Mouse (Mus musculus) intestine, embryonic 14.5 days (tissue): ENCODE data around the gene Kank1. TPM values are rescaled to one million over a fixed set of nuclear protein-coding genes. Genes with fewer than 3 reads are reported as not detected.

Source experiments
- ATAC-seq: fragments of 200-750 bp; cut with Nextera tagmentation; replicated peaks from 2 replicates; pipeline ENCODE4 v1.8.0; 2017; ENCODE audit warnings: low read depth, moderate number of reproducible peaks, moderate TSS enrichment, moderate library complexity; ENCODE audit not compliant: low FRiP score, low TSS enrichment
- DNase-seq: peaks from one replicate; pipeline ENCODE4 v3.0.0-alpha.2; 2018; ENCODE audit warnings: low spot score
- H3K27ac ChIP-seq: fragments of 300-500 bp; sonication (generic); 2 replicates; pipeline ENCODE4 v1.5.1; 2014; ENCODE audit warnings: low read depth, mild to moderate bottlenecking, control low read depth
- H3K27me3 ChIP-seq: fragments of 300-500 bp; sonication (generic); replicated peaks from 2 replicates; pipeline ENCODE4 v1.6.1; 2014; ENCODE audit warnings: low read length, control low read depth; ENCODE audit not compliant: control insufficient read depth, insufficient read depth
- H3K36me3 ChIP-seq: fragments of 300-500 bp; sonication (generic); 2 replicates; pipeline ENCODE4 v1.6.1; 2014; ENCODE audit warnings: low read length, control low read depth; ENCODE audit not compliant: control insufficient read depth, insufficient read depth
- H3K4me1 ChIP-seq: fragments of 300-500 bp; sonication (generic); replicated peaks from 2 replicates; pipeline ENCODE4 v1.6.1; 2014; ENCODE audit warnings: low read length, control low read depth, mixed read lengths; ENCODE audit not compliant: control insufficient read depth, insufficient read depth
- H3K4me2 ChIP-seq: fragments of 300-500 bp; sonication (generic); 2 replicates; pipeline ENCODE4 v1.6.1; 2014; ENCODE audit warnings: low read length
- H3K4me3 ChIP-seq: fragments of 300-500 bp; sonication (generic); 2 replicates; pipeline ENCODE4 v1.5.1; 2014; ENCODE audit warnings: low read depth, low read length, control low read depth, mixed read lengths
- H3K9ac ChIP-seq: fragments of 300-500 bp; sonication (generic); 2 replicates; pipeline ENCODE4 v1.6.1; 2014; ENCODE audit warnings: mild to moderate bottlenecking, low read length
- H3K9me3 ChIP-seq: fragments of 300-500 bp; sonication (generic); 2 replicates; pipeline ENCODE4 v1.6.1; 2016; ENCODE audit warnings: low read length, control low read depth; ENCODE audit not compliant: control insufficient read depth
- WGBS: fragments of 180-500 bp; shearing (Covaris S2); extraction: QIAGEN DNeasy Blood & Tissue Kit; methylation state at CpG from one replicate; pipeline ENCODE4 v1.1.7; 2014; 5-methylcytosine and 5-hydroxymethylcytosine counted together
- polyA plus RNA-seq: library from polyadenylated mRNA; unstranded; fragments of >200 nt; fragmentation: Nextera tagmentation; extraction: Ambion mirVana; gene quantifications from 2 replicates; pipeline ENCODE4 v1.2.1, GENCODE M21; 2014

The Kank1 gene
- polyA plus RNA-seq, 1 experiment from 2014 or later: 17.7 TPM

- Histone ChIP-seq H3K27me3 (no peaks in the 10 kb centered on the region), H3K4me1 (no peaks in the 10 kb centered on the region), H3K9ac (no peak overlapping the region), H3K4me2 (no peak overlapping the region), H3K9me3 (no peaks in the 10 kb centered on the region), H3K36me3 (no peaks in the 10 kb centered on the region), H3K27ac (no peak overlapping the region), H3K4me3 (no peak overlapping the region)
- DNase-seq (no peak), ATAC-seq (no peak)
- WGBS: 70% methylated on average over 2 of the region's 2 CpGs
Measured at GRCm38 (mm10) chr19:25220611-25221010, 16.2 kb upstream of the Kank1 start.

GRCm38 (mm10) chr19:25221964-25222640, 14.7 kb upstream of the Kank1 start:
- no peak overlapping the region for H3K27ac ChIP-seq
- no peak for DNase-seq
- WGBS: 56% methylated on average over 9 of the region's 9 CpGs

GRCm38 (mm10) chr19:25230058-25230974, 6.5 kb upstream of the Kank1 start:
- Histone ChIP-seq H3K4me3 (no peak overlapping the region), H3K9ac (no peak overlapping the region), H3K4me1 (no peaks in the 10 kb centered on the region), H3K27ac (no peak overlapping the region), H3K36me3 (no peaks in the 10 kb centered on the region), H3K27me3 (peaks cover 2% of the 10 kb centered on the region; the same call in 1 of the 2 replicates), H3K9me3 (no peaks in the 10 kb centered on the region), H3K4me2 (no peak overlapping the region)
- ATAC-seq (no peak), DNase-seq (no peak)
- 72% methylated on average over 4 of the region's 4 CpGs for WGBS

More at GRCm38 (mm10) chr19:25221964-25222640, 14.7 kb upstream of the Kank1 start:
- Histone ChIP-seq H3K9me3 (no peaks in the 10 kb centered on the region), H3K4me1 (no peaks in the 10 kb centered on the region), H3K4me3 (no peak overlapping the region), H3K27me3 (no peaks in the 10 kb centered on the region), H3K9ac (no peak overlapping the region), H3K4me2 (no peak overlapping the region), H3K36me3 (no peaks in the 10 kb centered on the region)
- no peak for ATAC-seq

- H3K4me2 ChIP-seq: no peak overlapping the region
- ATAC-seq (no peak), DNase-seq (no peak)
- no peaks in the 10 kb centered on the region for H3K9me3 ChIP-seq
- no peak overlapping the region for H3K4me3 ChIP-seq
- H3K27me3 ChIP-seq: peaks cover 4% of the 10 kb centered on the region; the same call in 1 of the 2 replicates
- H3K36me3 ChIP-seq: no peaks in the 10 kb centered on the region
- no peaks in the 10 kb centered on the region for H3K4me1 ChIP-seq
- WGBS: 60% methylated on average over 4 of the region's 4 CpGs
- no peak overlapping the region for H3K9ac ChIP-seq
- H3K27ac ChIP-seq: no peak overlapping the region
Measured at GRCm38 (mm10) chr19:25230975-25231334, 5.8 kb upstream of the Kank1 start.

- DNase-seq: no peak
- Histone ChIP-seq H3K9ac (no peak overlapping the region), H3K27ac (no peak overlapping the region), H3K4me2 (no peak overlapping the region), H3K9me3 (no peaks in the 10 kb centered on the region), H3K36me3 (no peaks in the 10 kb centered on the region), H3K27me3 (peaks cover 4% of the 10 kb centered on the region; the same call in 1 of the 2 replicates), H3K4me1 (no peaks in the 10 kb centered on the region), H3K4me3 (no peak overlapping the region)
- ATAC-seq: no peak
- WGBS: 64% methylated on average over 10 of the region's 10 CpGs
Measured at GRCm38 (mm10) chr19:25232032-25232431, 4.7 kb upstream of the Kank1 start.

- Histone ChIP-seq H3K36me3 (no peaks in the 10 kb centered on the region), H3K4me1 (peaks cover 6% of the 10 kb centered on the region; the same call in 1 of the 2 replicates), H3K4me3 (peak overlapping the region; percentile 65), H3K4me2 (peak overlapping the region; percentile 99), H3K27me3 (peaks cover 16% of the 10 kb centered on the region; the same call in 1 of the 2 replicates), H3K9me3 (no peaks in the 10 kb centered on the region), H3K27ac (peak overlapping the region; percentile 57; the same call in 1 of the 2 replicates), H3K9ac (peak overlapping the region; percentile 46)
- ATAC-seq (peak; percentile 25; the same call in 1 of the 2 replicates), DNase-seq (no peak)
- under 1% methylated on average over 32 of the region's 35 CpGs for WGBS
Measured at GRCm38 (mm10) chr19:25237492-25238040, 791 bp downstream of the Kank1 start.

GRCm38 (mm10) chr19:25238121-25238520, 1.3 kb downstream of the Kank1 start:
- ATAC-seq: no peak
- H3K27ac ChIP-seq: no peak overlapping the region
- H3K9me3 ChIP-seq: no peaks in the 10 kb centered on the region
- H3K4me1 ChIP-seq: peaks cover 6% of the 10 kb centered on the region; the same call in 1 of the 2 replicates
- peaks cover 16% of the 10 kb centered on the region; the same call in 1 of the 2 replicates for H3K27me3 ChIP-seq
- no peak overlapping the region for H3K9ac ChIP-seq
- DNase-seq: no peak
- H3K4me2 ChIP-seq: peak overlapping the region; percentile 99
- H3K36me3 ChIP-seq: no peaks in the 10 kb centered on the region
- WGBS: 8% methylated on average over 13 of the region's 13 CpGs
- H3K4me3 ChIP-seq: peak overlapping the region; percentile 65

- H3K9ac ChIP-seq: no peak overlapping the region
- no peaks in the 10 kb centered on the region for H3K9me3 ChIP-seq
- no peak for DNase-seq
- H3K4me3 ChIP-seq: no peak overlapping the region
- no peak for ATAC-seq
- WGBS: 63% methylated on average over 4 of the region's 4 CpGs
- no peaks in the 10 kb centered on the region for H3K36me3 ChIP-seq
- no peak overlapping the region for H3K27ac ChIP-seq
- H3K27me3 ChIP-seq: no peaks in the 10 kb centered on the region
- H3K4me2 ChIP-seq: no peak overlapping the region
- H3K4me1 ChIP-seq: peaks cover 4% of the 10 kb centered on the region
Measured at GRCm38 (mm10) chr19:25243566-25243965, 6.8 kb downstream of the Kank1 start.
